Mouse (Mus musculus): ENCODE data around the gene Clasrp.
A peak's percentile ranks its signal among the peaks of the same experiment; 100 is the strongest.
"Not testable (repeated sequence)": the region's sequence is repeated elsewhere in the genome, so short reads cannot be mapped to it uniquely, and the experiment has no call there.

The Clasrp gene

DNA sequence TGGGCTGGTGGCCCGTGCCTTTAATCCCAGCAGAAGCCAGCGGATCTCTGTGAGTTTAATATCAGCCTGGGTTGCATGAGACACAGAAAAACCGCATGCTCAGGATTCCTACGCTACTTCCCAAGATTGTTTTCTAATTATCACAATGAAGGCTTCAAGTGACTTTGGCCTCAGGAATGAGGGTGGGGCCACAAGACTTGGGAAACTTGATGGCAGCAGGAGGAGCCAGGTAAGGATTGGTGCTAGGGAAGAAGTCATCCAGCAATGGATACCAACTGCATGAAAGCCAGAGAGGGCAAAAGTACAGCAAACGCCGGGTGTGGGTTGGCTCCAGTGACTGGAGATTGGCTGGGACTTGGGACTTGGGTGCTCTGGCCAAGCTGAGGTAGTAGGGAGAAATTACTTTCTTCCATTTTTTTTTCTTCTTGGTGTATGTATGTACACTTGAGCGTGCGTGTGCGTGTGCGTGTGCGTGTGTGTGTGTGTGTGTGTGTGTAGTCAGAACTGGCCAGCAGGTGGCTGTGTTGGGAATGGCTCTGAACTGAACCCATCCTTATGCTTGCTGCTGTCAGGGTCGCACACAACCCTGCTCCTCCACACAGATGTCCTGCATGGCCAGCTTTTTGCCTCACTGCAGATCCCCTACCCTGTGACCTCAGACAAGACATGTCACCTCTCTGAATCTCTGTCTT is 5.5 kb upstream of the Clasrp start:
- DNase-seq (ENCODE audit: low spot score in 2 of 2), result no peak

DNA sequence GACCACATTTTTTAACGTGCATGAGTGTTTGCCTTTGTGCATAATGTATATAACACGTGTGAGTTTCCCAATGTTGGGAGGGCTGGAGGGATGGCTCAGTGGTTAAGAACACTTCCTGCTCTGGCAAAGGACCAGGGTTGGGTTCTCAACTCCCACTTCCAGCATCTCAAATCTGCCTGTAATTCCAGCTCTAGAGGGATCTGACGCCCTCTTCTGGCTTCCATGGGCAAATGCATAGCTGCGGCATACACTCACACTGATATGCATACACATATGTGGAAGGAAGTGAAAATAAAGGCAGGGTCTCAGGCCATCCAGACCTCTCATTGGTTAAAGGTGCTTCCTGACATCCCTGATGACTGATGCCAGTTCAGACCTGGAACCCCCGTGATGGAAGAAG is 3.0 kb upstream of the Clasrp start:
- DNase-seq (ENCODE audit: low spot score in 2 of 2), result no peak

DNA sequence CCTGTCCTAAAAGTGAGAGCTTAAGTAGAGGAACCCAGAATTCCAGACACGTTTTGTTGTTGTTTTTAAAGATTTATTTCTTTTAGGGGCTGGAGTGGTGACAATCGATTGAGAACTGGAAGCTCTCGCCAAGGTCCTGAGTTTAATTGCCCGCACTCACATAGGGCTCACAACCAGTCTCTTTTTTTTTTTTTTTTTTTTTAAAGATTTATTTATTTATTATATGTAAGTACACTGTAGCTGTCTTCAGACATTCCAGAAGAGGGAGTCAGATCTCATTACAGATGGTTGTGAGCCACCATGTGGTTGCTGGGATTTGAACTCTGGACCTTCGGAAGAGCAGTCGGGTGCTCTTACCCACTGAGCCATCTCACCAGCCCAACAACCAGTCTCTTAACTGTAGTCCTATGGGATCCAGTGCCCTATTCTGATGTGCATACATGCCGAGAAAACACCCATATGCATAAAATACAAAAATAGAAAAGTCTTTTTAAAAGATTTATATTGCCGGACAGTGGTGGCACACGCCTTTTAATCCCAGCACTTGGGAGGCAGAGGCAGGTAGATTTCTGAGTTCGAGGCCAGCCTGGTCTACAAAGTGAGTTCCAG is 424 bp upstream of the Clasrp start:
- DNase-seq (ENCODE audit: low spot score in 2 of 2), result not testable (repeated sequence)

DNA sequence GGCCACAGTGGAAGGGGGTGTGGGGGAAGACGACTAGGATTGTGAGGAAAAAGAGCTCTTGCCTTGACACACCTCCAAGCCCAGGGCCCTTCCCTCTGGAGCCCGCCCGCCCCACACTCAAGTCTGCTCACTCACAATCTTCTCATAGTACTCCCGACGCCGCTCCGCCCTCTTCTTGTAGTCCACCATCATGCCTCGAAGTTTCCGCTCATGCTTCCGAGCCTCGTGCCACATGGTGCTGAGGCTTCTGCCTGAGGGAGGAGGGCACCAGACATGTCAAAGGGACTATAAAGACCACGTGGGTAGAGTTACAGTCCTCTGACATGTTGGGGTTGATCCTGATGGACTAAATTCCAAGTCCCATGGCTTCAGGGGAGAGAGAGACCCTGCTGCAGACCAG is 1.2 kb downstream of the Clasrp start:
- no peak for DNase-seq (ENCODE audit: low spot score in 2 of 2)

DNA sequence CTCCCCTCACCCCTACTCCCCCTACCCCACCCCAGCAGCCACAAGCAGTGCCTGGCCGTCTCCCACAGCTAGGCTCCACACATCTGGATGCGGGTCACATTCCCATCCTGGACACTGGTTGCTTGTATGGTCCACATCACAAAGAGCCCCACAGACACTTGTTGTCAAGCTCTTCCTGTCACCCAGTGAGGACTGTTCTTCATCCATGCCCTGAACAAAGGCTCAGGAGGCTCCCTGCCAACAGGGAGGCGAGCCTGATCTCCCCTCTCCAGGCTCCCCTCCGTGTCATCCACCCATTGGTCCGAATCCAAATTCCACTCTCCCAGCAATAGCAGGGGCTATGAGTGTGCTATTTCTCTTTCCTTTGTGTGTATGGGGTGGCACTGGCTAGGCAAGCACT is 3.7 kb downstream of the Clasrp start:
- DNase-seq (ENCODE audit: low spot score in 2 of 2), result peak in 1 of 2 experiments; percentile 34

DNA sequence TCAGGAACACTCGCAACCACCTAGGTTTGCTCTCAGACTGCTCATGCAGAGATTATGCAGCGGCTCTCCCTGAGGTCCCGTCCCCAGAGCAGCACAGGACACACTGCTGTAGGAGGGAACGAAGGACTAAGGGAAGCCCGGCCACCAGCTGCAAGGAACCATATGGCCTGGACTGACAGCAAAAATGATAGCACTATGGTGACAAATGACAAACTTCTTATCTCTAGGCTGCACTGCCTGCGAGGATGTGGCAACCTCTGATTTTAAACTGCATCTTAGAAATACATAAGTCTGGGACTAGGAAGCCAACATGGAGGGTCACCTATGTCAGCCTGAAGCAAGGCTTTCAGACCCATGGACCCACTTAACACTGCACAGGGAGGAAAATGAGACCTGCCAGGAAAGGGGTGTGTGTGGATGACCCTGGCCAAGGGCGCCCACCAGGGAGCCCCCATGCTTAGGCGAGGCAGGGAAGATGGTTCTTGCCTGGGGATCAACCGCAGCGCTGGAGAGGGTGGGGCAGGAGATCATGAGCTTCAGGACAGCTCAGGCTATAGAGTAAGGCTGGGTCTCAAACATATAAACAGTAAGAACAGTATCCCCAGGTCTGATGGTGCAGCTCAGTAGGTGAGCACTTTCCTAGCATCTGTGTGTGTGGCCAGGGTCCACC is 11.1 kb downstream of the Clasrp start:
- DNase-seq (ENCODE audit: low spot score in 2 of 2), result no peak

DNA sequence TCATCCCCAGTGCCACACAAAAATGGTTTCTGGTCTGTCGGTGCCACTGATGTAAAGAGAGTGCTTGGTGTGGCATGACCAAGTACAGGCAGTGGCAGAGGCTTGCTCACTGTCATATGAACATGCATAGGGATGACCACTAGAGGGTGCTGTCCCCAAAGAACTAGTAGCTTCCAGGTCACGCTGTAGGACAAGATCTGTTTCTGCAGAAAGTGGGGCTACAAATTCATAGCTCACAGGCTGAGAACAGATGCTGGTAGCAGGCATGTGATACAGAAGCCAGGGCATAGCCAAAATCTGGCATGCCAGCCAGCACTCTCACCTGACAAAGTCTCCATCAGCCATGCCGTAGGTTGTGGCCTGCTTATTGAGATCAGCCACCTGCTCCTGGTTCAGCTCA is 14.4 kb downstream of the Clasrp start:
- peak; percentile 68 to 81 for DNase-seq (ENCODE audit: low spot score in 2 of 2)

DNA sequence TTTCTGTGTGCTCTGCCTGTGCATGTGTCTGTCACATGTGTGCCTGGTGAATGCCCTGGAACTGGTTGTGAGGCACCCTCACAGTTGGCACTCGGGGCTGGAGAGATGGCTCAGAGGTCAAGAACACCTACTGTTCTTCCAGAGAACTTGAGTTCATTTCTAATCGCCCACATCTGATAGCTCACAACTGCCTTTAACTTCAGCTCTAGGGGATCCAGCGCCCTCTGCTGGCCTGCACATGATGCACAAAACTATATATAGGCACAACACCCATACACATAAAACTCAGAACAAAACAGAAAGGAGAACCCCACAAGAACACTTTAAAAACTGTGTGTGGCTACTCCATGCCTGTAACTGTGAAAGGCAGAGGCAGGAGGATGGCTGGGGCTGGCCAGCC is 15.1 kb downstream of the Clasrp start:
- DNase-seq (ENCODE audit: low spot score in 2 of 2), result peak in 1 of 2 experiments; percentile 44

DNA sequence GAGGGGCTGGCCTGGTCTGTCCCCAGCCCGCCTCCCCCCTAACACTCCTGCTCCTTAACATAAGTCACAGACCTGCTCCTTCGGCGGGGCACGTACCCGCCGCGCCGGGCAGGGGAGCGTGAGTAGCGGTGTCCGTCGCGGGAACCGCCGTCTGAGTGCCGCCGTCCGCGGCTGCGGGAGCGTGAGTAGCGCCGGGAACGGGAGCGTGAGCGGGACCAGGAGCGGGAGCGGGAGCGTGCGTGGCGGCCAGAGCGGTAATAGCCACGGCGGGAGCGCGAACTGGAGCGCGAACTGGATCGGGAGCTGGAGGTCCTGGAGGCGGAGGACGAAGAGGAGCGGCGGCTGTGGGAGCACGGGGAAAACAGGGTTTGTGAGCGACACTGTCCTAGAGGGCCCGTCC is 18.0 kb downstream of the Clasrp start:
- DNase-seq (ENCODE audit: low spot score in 2 of 2), result no peak

DNA sequence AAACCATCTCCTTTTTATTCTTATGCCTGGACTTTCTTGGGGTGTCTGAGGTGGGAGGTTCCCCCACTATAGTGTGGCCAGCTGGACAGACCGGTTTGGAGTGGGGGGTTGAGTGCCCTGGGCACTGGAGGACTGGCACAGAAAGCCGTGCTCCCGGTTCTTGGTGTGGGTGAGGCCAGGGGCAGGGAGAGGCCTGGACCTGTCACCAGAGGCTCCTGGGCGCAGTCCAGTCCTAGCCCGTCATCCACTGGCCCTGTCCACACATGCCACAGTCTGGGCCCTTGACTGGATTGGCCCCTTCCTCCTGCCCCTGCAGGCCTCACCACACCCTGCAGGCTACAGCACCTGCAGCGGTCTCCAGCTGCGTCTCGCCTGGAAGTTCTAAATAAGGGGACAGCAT is 23.7 kb downstream of the Clasrp start:
- no peak for DNase-seq (ENCODE audit: low spot score in 2 of 2)

DNA sequence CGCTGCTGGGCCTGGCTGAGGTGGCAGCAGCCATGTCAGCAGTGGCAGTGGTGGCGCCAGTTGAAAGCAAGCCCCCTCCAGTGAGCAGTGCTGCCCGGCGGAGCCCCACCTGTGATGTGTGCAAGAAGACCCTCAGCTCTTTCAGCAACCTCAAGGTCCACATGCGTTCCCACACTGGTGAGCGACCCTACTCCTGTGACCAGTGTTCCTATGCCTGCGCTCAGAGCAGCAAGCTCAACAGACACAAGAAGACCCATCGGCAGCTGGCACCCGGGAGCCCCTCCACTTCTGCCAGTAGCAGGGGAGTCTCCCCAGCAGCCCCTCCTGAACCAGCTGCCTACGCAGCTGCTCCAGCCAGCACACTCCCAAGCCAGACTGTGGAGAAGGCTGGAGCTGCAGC is 24.5 kb downstream of the Clasrp start:
- no peak for DNase-seq (ENCODE audit: low spot score in 2 of 2)

DNA sequence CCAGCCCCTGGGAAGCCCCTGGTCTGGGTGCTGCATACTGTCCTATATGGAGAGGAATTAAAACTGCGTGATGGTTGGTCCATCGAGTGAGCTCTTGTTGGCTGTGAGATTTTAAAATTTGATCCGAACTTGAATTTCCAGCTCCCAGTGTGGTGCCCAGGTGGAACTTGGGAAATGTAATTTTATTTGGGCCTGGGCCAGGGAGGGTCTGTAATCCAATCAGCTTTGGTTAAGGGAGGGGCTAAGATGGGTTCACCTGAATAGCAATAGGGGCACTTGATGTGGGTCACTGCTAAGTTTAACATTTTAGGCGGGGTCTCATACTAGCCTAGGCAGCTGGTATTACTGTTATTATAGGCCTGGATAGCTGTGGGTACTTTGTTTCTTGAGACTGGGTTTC is 25.9 kb downstream of the Clasrp start:
- DNase-seq (ENCODE audit: low spot score in 2 of 2), result no peak

DNA sequence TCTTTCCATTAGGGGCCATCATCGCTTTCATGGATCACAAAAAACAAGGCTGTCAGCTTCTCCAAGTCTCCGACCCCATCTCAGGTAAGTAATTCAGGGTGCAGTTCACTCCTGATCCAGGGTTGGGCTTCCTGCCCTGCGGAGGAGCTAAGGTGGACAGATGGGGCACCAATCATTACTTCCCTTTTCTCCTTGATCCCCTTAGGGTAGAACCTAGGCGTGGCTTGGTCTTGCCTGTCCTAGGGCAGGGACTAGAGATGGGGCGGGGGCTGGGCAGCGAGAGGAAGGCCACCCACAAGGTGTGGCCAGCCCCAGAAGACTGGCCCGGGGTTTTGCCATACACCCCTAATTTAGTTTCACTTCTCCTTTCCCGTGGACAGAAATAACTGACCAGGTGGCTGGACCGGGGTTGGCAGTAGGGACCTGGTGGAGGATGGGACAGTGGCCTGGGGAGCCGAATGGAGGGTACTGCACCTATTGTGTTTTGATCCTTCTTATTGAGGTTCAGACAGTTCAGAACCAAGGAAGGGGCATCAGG is 26.3 kb downstream of the Clasrp start:
- DNase-seq (ENCODE audit: low spot score in 2 of 2), result no peak

DNA sequence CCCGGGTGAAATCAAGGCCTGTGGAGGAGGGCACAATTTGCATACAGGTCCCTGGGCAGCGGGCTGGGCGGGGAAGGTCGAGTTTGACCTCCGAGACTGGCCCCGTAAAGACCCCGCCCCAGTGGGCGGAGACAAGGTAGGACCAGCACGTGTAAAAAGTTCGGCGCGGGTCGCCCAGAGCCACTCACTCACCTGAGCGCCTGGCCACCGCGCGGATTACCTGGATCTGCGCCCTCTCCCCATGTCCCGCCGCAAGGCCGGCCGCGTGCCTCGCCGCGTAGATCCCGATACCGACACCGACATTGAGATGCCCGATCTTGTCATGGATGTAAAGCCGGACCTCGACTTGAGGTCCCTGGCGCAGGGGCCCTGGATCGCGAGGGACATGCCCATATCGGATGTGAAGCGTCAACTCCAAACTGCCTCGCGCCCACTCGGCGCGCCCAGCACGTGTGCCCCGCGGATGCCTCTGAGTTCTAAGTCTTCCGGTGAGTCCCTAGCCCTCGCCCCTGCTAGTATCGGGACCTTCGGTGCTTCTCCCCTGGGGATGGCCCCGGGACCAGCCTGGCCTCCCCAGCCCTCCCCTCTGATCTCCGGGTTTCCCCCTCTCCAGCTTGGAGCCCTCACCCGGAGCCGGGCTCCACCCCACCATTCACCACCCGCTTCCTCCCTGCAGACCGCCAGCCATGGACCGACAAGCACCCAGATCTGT is 27.0 kb downstream of the Clasrp start, which contains the start of the genes Zfp296 and Gemin7:
Gene Zfp296, plus strand, starts transcription at position 147 of the 712 bp plus-strand sequence.
Gene Gemin7, minus strand, starts transcription at position 455 of the 712 bp plus-strand sequence.
- DNase-seq (ENCODE audit: low spot score in 2 of 2), result no peak

DNA sequence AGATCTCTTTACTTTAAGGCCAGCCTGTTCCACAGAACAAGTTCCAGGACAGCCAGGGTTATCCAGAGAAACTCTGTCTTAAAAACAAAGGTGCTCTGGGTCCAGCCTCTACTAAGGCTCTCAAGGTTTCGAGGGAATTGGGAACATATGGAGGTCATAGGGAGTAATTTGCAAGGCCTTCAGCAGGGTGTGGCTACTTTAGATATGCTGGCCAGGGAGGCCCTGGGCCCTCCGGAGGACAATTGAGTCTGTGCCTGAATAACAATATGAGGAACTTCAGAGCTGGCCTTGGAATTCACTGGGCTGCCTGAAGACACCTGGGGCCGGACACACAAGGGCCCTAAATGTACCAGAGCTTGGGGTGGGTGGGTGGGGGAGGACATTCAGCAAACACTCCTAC is 28.7 kb downstream of the Clasrp start:
- no peak for DNase-seq (ENCODE audit: low spot score in 2 of 2)

DNA sequence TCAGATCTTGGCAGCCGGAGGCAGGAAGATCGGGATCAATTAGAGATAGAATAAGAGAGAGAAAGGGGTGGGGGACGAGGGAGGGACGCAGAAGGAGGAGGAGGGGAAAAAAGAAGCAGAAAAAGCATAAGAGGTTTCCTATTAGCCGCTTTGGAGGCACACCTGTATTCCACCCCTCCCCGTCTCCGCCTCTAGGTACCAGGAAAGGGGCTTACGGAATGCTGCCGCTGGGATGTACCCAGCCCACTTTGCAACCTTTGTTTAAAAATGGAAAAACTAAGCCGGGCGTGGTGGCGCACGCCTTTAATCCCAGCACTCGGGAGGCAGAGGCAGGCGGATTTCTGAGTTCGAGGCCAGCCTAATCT is 30.5 kb downstream of the Clasrp start:
- DNase-seq (ENCODE audit: low spot score in 2 of 2), result no peak

DNA sequence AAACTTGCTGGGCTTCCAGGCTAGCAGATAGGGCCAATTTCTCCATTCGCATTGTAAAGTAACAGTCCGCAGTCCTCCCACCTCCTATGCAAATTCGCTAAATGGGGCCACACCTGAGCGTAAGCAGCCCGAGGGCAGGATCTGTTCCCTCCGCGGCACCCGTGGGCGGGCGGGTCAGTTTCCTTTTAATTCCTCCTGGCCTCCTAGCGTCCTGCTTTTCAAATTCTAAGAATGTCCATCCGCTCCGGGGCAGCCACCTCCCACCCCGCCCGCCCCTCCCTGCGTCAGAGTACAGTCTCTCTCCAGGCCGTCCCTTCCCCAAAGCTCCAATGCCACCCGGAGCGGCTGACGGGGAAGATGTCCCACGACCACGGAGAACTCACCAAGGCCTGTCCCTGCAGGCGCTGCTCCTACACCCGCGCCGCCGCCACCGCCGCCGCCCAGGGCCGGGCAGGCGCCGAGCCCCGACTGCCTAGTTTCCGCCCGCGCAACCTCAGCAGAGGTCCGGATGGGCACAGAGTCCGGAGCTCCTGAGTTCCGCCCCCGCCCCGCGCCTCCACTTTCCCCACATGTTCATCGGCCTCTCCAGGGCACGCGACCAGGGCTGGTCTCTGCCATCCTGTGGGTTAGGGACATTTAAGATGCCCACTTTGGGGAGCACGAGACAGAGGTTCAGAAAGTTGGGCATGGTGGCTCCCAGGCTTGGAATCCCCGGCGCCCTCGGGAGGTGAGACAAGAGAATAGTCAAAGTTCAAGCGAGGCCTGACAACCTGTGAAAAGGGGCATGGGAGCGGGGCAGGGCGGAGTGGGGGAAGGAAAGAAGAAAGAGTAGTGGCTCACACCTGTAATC is 31.1 kb downstream of the Clasrp start:
- peak; percentile 67 to 71 for DNase-seq (ENCODE audit: low spot score in 2 of 2)

DNA sequence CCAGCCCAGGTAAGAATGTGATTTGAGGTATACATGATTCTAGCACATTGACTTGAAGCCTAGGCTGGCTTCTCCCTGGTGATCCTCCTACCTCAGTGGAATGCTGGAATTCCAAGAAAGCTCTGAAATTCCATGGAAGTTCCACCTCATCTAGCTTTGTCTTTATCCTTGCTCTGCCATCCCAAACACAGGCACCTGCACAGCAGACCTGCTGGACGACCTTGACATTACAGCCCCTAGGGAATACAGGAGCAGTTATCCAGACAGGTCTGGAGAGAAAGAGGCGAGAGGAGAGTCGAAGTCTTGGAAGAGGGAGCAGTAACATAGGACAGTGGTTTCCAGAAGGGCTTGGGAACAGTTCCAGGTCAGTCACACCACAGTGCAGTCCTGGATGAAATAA is 34.6 kb downstream of the Clasrp start:
- no peak for DNase-seq (ENCODE audit: low spot score in 2 of 2)

DNA sequence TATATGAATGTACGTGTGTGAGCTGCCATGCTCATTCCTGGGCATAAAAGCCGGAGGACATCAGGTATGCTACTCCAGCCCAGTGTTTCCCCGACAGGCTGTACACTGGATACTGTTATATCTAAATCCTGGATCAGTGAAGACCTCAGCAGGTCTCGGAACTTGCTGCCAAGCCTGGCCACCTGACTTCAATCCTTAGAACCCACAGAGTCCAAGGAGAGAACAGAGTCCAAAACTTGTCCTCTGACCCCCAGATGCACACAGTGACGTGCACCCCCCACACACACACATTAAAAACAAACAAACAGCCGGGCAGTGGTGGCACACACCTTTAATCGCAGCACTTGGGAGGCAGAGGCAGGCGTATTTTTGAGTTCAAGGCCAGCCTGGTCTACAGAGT is 36.9 kb downstream of the Clasrp start:
- no peak for DNase-seq (ENCODE audit: low spot score in 2 of 2)

DNA sequence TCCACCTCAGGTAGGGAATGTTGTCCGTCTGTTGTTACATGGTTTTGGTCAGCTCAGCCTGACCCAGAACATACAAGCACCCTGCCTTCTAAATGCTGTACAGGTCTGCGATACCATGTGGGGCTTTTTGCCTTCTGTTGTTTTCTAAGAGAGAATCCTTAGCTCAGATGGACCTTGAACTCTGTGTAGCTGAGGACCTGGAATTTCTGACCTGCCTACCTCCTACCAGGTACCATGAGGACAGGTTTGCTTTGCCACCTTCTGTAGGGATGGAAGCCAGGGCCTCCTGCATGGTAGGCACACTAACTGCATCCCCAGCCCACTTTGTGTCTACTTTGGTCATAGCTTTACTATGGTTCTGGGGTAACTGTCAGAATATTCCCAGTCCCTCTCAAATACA is 38.5 kb downstream of the Clasrp start:
- no peak for DNase-seq (ENCODE audit: low spot score in 2 of 2)

DNA sequence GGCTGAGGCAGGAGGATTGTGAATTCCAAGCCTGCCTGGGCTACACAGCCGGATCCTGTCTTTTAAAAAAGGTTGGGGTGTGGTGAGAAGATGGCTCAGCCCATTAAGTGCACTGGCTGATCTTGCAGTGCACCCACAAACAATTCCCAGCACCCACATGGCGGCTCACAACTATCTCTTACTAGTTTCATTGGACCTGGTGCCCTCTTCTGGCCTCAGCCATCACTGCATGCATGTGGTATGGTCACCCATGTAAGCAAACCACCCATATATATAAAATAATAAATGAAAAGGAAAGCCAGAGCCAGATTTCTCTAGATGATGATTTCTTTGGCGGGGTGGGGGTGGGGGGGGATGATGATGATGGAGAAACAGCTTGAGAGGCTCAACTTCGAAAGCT is 39.8 kb downstream of the Clasrp start:
- no peak for DNase-seq (ENCODE audit: low spot score in 2 of 2)

All from frontal cortex, postnatal 36 days (tissue).